ENCODE assay signal across 18 mouse cellular contexts in the genomic region with DNA sequence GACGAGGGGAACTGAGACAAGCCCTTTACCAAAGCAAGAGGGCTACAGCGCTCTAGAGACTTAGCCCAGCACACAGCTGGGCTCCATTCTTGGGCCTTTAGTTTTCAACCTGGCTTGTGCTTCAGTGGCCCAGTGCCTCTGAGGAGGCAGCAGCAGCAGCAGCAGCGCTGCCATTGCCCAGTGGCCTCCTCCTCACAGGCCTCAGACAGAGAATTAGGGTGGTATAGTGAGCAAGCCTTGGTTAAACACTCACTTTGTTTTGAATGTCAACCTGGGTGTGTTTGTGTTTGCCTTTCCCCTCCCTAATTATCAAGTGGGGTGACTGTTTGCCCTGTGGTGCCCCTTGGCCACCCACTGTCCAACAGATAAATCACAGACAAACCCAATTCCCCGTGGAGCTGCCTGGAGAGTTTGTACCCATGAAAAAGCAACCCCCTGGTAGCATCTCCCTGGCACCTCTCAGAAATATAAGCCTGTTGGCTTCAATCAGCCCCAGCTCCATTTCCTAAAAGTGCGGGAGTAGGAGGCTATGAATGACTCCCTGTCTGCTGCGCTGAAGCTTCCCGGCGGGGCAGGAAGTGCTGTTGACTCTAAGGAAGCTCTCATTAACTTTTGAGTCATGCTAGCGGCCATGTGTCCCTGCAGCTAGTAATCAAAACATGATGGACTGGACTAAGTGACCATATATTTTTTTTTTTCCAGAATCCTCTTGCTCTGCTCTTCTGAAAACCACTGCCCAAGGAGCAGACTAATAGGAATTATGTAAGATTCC.
DNase-seq lines count a peak whose midpoint lies in the region; ATAC-seq lines count a peak whose summit lies in the region.
"Had no signal": no experiment of that assay in that cellular context is flagged by ENCODE, and none has a peak within 500 bp of the region (broad histone marks: within the 10 kb centered on the region; RNA-seq: fewer than 3 reads in every experiment).

No protein-coding gene starts in this region.

- H3K4me3 ChIP-seq in kidney, embryonic 16.5 days (ENCODE audit: low read length), result no peak overlapping the region
- no peak overlapping the region for H3K4me3 ChIP-seq in embryonic facial prominence, embryonic 15.5 days (replicated peaks)
- no peak overlapping the region for H3K4me3 ChIP-seq in limb, embryonic 12.5 days (replicated peaks)
- H3K4me3 ChIP-seq: erythroblast, embryonic 14.5 days; heart, embryonic 15.5 days; intestine, embryonic 15.5 days; liver, embryonic 13.5 days; myocyte had no signal

- no peaks in the 10 kb centered on the region for H3K36me3 ChIP-seq in kidney, embryonic 16.5 days (ENCODE audit: insufficient read depth, low read length)
- no peaks in the 10 kb centered on the region; the same call in 1 of the 2 replicates for H3K36me3 ChIP-seq in embryonic facial prominence, embryonic 15.5 days
- H3K36me3 ChIP-seq in limb, embryonic 12.5 days, result peaks cover 17% of the 10 kb centered on the region
- H3K36me3 ChIP-seq: intestine, embryonic 15.5 days; liver, embryonic 13.5 days had no signal

- peaks cover 27% of the 10 kb centered on the region; the same call in 1 of the 2 replicates for H3K27me3 ChIP-seq in kidney, embryonic 16.5 days (ENCODE audit: insufficient read depth, low read length)
- no peaks in the 10 kb centered on the region for H3K27me3 ChIP-seq in embryonic facial prominence, embryonic 15.5 days
- no peaks in the 10 kb centered on the region for H3K27me3 ChIP-seq in limb, embryonic 12.5 days
- H3K27me3 ChIP-seq: CH12.LX; heart, embryonic 15.5 days; liver, embryonic 13.5 days had no signal

- peaks cover 14% of the 10 kb centered on the region; the same call in 1 of the 2 replicates for H3K4me1 ChIP-seq in kidney, embryonic 16.5 days (ENCODE audit: insufficient read depth, low read length)
- H3K4me1 ChIP-seq in embryonic facial prominence, embryonic 15.5 days, result peaks cover 29% of the 10 kb centered on the region
- peaks cover 41% of the 10 kb centered on the region for H3K4me1 ChIP-seq in limb, embryonic 12.5 days (replicated peaks)
- H3K4me1 ChIP-seq: intestine, embryonic 15.5 days; liver, embryonic 13.5 days had no signal

- 27% methylated on average over 9 of the region's 9 CpGs for WGBS in kidney, embryonic 16.5 days
- 43% methylated on average over 9 of the region's 9 CpGs for WGBS in embryonic facial prominence, embryonic 15.5 days
- WGBS in limb, embryonic 12.5 days, result 27% methylated on average over 9 of the region's 9 CpGs

- H3K9me3 ChIP-seq in kidney, embryonic 16.5 days (ENCODE audit: low read length), result no peaks in the 10 kb centered on the region
- no peaks in the 10 kb centered on the region for H3K9me3 ChIP-seq in embryonic facial prominence, embryonic 15.5 days (replicated peaks)
- H3K9me3 ChIP-seq in limb, embryonic 12.5 days, result no peaks in the 10 kb centered on the region
- H3K9me3 ChIP-seq: heart, embryonic 15.5 days; intestine, embryonic 15.5 days; liver, embryonic 13.5 days had no signal

- ATAC-seq in kidney, embryonic 16.5 days (ENCODE audit: low FRiP score, low TSS enrichment), result peak; percentile 85
- no peak for ATAC-seq in embryonic facial prominence, embryonic 15.5 days (ENCODE audit: insufficient number of reproducible peaks, low FRiP score, low TSS enrichment, low read depth)
- ATAC-seq in limb, embryonic 12.5 days (ENCODE audit: insufficient number of reproducible peaks, insufficient read depth, low FRiP score, low TSS enrichment, low read depth), result no peak
- ATAC-seq: intestine, embryonic 15.5 days had no signal

- H3K9ac ChIP-seq in kidney, embryonic 16.5 days (replicated peaks; ENCODE audit: low read length), result no peak overlapping the region
- H3K9ac ChIP-seq in embryonic facial prominence, embryonic 15.5 days, result no peak overlapping the region
- no peak overlapping the region for H3K9ac ChIP-seq in limb, embryonic 12.5 days (replicated peaks)
- H3K9ac ChIP-seq: heart, embryonic 15.5 days; intestine, embryonic 15.5 days; liver, embryonic 13.5 days had no signal

- no peak overlapping the region for H3K4me2 ChIP-seq in kidney, embryonic 16.5 days (replicated peaks; ENCODE audit: low read depth, low read length)
- H3K4me2 ChIP-seq in embryonic facial prominence, embryonic 15.5 days (replicated peaks), result no peak overlapping the region
- H3K4me2 ChIP-seq in limb, embryonic 12.5 days, result no peak overlapping the region
- H3K4me2 ChIP-seq: heart, embryonic 15.5 days; intestine, embryonic 15.5 days; liver, embryonic 13.5 days; midbrain, embryonic 11.5 days had no signal

- no peak for DNase-seq in kidney, adult 8-10 months
- DNase-seq in embryo, embryonic 11 days, result peak; percentile 59
- no peak for DNase-seq in layer of hippocampus, adult 8-10 months (ENCODE audit: low spot score in 2 of 2)
- no peak for DNase-seq in left cerebral cortex, postnatal 25 days (ENCODE audit: low spot score in 2 of 2)
- DNase-seq: adrenal gland, postnatal 25 days; cerebellum, postnatal 36 days; liver, embryonic 13.5 days; spleen, adult 18-20 months; thymus, postnatal 25 days had no signal

- no peak overlapping the region for H3K27ac ChIP-seq in kidney, embryonic 16.5 days (ENCODE audit: low read length)
- H3K27ac ChIP-seq in embryonic facial prominence, embryonic 15.5 days (replicated peaks), result 0 out of 2 replicates have a peak overlapping the region, but pooled peaks have one; percentile 14
- peak overlapping the region; percentile 69 for H3K27ac ChIP-seq in limb, embryonic 12.5 days
- H3K27ac ChIP-seq: heart, embryonic 15.5 days; intestine, embryonic 15.5 days; liver, embryonic 13.5 days had no signal

- intact Hi-C loops in left cerebral cortex, postnatal 25 days (cut with DNase I), result no loop called here
